Comparison of ENCODE assay signal across 24 mouse cellular contexts in the genomic region with DNA sequence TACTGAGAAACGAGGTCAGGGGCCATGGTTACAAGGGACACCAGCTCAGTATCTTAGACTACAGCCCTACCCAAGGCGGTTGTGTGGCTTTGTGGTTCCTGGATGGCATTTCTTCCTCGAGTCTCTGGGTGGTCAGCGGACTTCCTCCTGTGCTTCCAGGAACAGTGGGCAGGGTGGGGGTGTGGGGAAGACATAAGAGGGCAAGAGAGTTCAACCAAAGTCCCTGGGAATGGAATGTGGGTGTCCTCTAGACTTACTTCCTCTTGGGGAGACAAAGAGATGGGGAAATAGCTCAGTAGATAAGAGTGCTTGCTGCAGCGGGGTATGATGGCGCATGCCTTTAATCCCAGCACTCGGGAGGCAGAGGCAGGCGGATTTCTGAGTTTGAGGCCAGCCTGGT. TPM values are rescaled to one million over a fixed set of nuclear protein-coding genes. Genes with fewer than 3 reads are reported as not detected.
DNase-seq lines count a peak whose midpoint lies in the region; ATAC-seq lines count a peak whose summit lies in the region.
"Had no signal": no experiment of that assay in that cellular context is flagged by ENCODE, and none has a peak within 500 bp of the region (broad histone marks: within the 10 kb centered on the region; RNA-seq: fewer than 3 reads in every experiment).

No protein-coding gene starts in this region.

- H3K9me3 ChIP-seq in heart, embryonic 10.5 days = no peaks in the 10 kb centered on the region
- H3K9me3 ChIP-seq: forebrain, embryonic 13.5 days; G1E; hindbrain, embryonic 13.5 days; limb, embryonic 12.5 days; liver, embryonic 13.5 days; lung, embryonic 15.5 days; neural tube, embryonic 12.5 days had no signal

- DNase-seq in heart, embryonic 10.5 days (ENCODE audit: low spot score) = no peak
- DNase-seq in heart, postnatal 14 days = no peak
- DNase-seq in MEL-GATA-1-ER (ENCODE audit: extremely low read depth, low read depth) = peak; percentile 53
- DNase-seq in lung, postnatal 10 days = peak; percentile 56
- no peak for DNase-seq in gastrocnemius, postnatal 36 days
- no peak for DNase-seq in ovary, postnatal 10 days (ENCODE audit: low spot score)
- no peak for DNase-seq in natural killer cell, adult 2 months (ENCODE audit: low spot score in 2 of 2)
- DNase-seq: adrenal gland, postnatal 25 days; cerebellum, adult 11-12 months; cerebellum, postnatal 10 days; gastrocnemius, postnatal 10 days; heart, postnatal 4 days; kidney, postnatal 14 days; layer of hippocampus, adult 9-11 months; liver, embryonic 13.5 days; midbrain, embryonic 14.5 days had no signal

- peak; percentile 80 for ATAC-seq in megakaryocyte, adult 5-6 weeks (ENCODE audit: poor library complexity, severe bottlenecking)
- ATAC-seq: forebrain, embryonic 13.5 days; intestine, embryonic 16.5 days had no signal

- 73% methylated on average over 8 of the region's 8 CpGs for WGBS in heart, embryonic 10.5 days

- H3K4me1 ChIP-seq in heart, embryonic 10.5 days = peaks cover 76% of the 10 kb centered on the region

- no peaks in the 10 kb centered on the region for H3K27me3 ChIP-seq in heart, embryonic 10.5 days (ENCODE audit: insufficient read depth, poor library complexity, severe bottlenecking)
- H3K27me3 ChIP-seq: forebrain, embryonic 13.5 days; hindbrain, embryonic 13.5 days; limb, embryonic 12.5 days; lung, embryonic 15.5 days; neural tube, embryonic 12.5 days had no signal

- intact Hi-C loops in heart, postnatal 14 days (cut with DNase I) = no loop called here
- intact Hi-C loops in gastrocnemius, postnatal 36 days (cut with DNase I) = no loop called here

- H3K4me3 ChIP-seq in heart, embryonic 10.5 days = no peak overlapping the region
- H3K4me3 ChIP-seq: forebrain, embryonic 13.5 days; hindbrain, embryonic 13.5 days; limb, embryonic 12.5 days; liver, embryonic 13.5 days; lung, embryonic 15.5 days; neural tube, embryonic 12.5 days had no signal

- H3K36me3 ChIP-seq in heart, embryonic 10.5 days = 0 out of 2 replicates have a peak, but pooled peaks cover 5% of the 10 kb centered on the region
- H3K36me3 ChIP-seq: G1E; hindbrain, embryonic 13.5 days; limb, embryonic 12.5 days; liver, embryonic 13.5 days; lung, embryonic 15.5 days; neural tube, embryonic 12.5 days had no signal

- H3K27ac ChIP-seq in heart, embryonic 10.5 days = peak overlapping the region; percentile 39; the same call in 1 of the 2 replicates
- H3K27ac ChIP-seq: forebrain, embryonic 13.5 days; hindbrain, embryonic 13.5 days; limb, embryonic 12.5 days; liver, embryonic 13.5 days; lung, embryonic 15.5 days; neural tube, embryonic 12.5 days had no signal

RNA-seq across cellular contexts. Expression of gene Ece1, which starts 9.4 kb away (rescaled TPM):
- 118 and 165 TPM in 2 replicates for polyA plus RNA-seq in heart, embryonic 10.5 days (2016; fragmentation: Nextera tagmentation; extraction: Ambion mirVana)
- total RNA-seq in heart, postnatal 14 days (2021) = 100 to 1,000 TPM in 1 of 2 experiments, 10 to 100 TPM in 1; 94.5 to 117 TPM
- 19.7 and 25.4 TPM in 2 replicates for total RNA-seq in megakaryocyte, adult 5-6 weeks (2015)
- 12.5 and 15.9 TPM in 2 replicates for total RNA-seq in megakaryocyte, adult 5-6 weeks (2017)
- 10 to 100 TPM; 57.9 to 67.9 TPM for total RNA-seq in gastrocnemius, postnatal 36 days (2021)

Comparison
In these comparisons a context has a peak if more than half of its experiments do, and no peak if none do; other contexts are left out.
1. DNase-seq: peak in MEL-GATA-1-ER (single experiment) and lung, postnatal 10 days (single experiment); none in heart, embryonic 10.5 days (single experiment), heart, postnatal 14 days (0 of 2), gastrocnemius, postnatal 36 days (0 of 2), ovary, postnatal 10 days (single experiment) and natural killer cell, adult 2 months (0 of 2).